Mouse (Mus musculus) cerebellum, adult 2 months (tissue): Measurements from ENCODE around the gene Rcl1. TPM values are rescaled to one million over a fixed set of nuclear protein-coding genes. Genes with fewer than 3 reads are reported as not detected.

ENCODE experiments used
- DNase-seq, 2 experiments: peaks; one replicate each; pipeline ENCODE4 v3.0.0; 2021
- H3K27ac ChIP-seq: fragments of 200-500 bp; 2 replicates; pipeline ENCODE4 v1.5.1; 2012; ENCODE audit warnings: low read length, control low read depth, inconsistent platforms; ENCODE audit not compliant: insufficient read depth
- H3K27me3 ChIP-seq: fragments of 200-500 bp; 2 replicates; pipeline ENCODE4 v1.6.1; 2012; ENCODE audit warnings: inconsistent platforms, mild to moderate bottlenecking, low read length, moderate library complexity; ENCODE audit not compliant: control insufficient read depth, insufficient read depth
- H3K4me1 ChIP-seq: fragments of 200-500 bp; 2 replicates; pipeline ENCODE4 v1.6.1; 2011; ENCODE audit warnings: low read length; ENCODE audit not compliant: control insufficient read depth, insufficient read depth
- H3K4me3 ChIP-seq: fragments of 200-500 bp; replicated peaks from 2 replicates; pipeline ENCODE3; 2011; ENCODE audit warnings: mild to moderate bottlenecking, low read depth, low read length, control low read depth; ENCODE audit not compliant: insufficient read depth
- CTCF ChIP-seq: fragments of 200-500 bp; IDR thresholded peaks from 2 replicates; pipeline ENCODE4 v1.5.1; 2011; ENCODE audit warnings: low read depth, mild to moderate bottlenecking, control low read depth, low read length, moderate library complexity, borderline replicate concordance; ENCODE audit not compliant: insufficient read depth
- POLR2A ChIP-seq: fragments of 200-500 bp; IDR thresholded peaks from 2 replicates; pipeline ENCODE4 v1.6.1; 2011; ENCODE audit warnings: low read length, control low read depth, borderline replicate concordance; ENCODE audit not compliant: insufficient read depth
- WGBS: fragments of 180-500 bp; shearing (Covaris S2); methylation state at CpG from one replicate; pipeline ENCODE4 v1.1.7; 2018; 5-methylcytosine and 5-hydroxymethylcytosine counted together
- polyA plus RNA-seq: library from polyadenylated mRNA; depleted of rRNA; stranded (reverse); fragments of >200 nt; gene quantifications from 2 replicates; pipeline ENCODE4 v1.2.3, GENCODE M21; 2012

Rcl1 gene
- polyA plus RNA-seq, 1 experiment, result 19.6 TPM

- TF ChIP-seq POLR2A (no peak), CTCF (no peak)
- no peaks in the 10 kb centered on the region for H3K27me3 ChIP-seq
- WGBS, result 96% methylated on average over 16 of the region's 16 CpGs
These were observed 39.8 kb downstream of the Rcl1 start for GRCm38 (mm10) chr19:29140933-29141332.

GRCm38 (mm10) chr19:29142307-29142706 is 41.1 kb downstream of the Rcl1 start:
- 87% methylated on average over 6 of the region's 6 CpGs for WGBS
- H3K4me3 ChIP-seq, result no peak overlapping the region
- H3K4me1 ChIP-seq, result no peaks in the 10 kb centered on the region
- TF ChIP-seq POLR2A, result no peak
- no peak for TF ChIP-seq CTCF
- H3K27ac ChIP-seq, result no peak overlapping the region
- DNase-seq, result no peak
- H3K27me3 ChIP-seq, result no peaks in the 10 kb centered on the region

More at GRCm38 (mm10) chr19:29140933-29141332, 39.8 kb downstream of the Rcl1 start:
- no peak overlapping the region for H3K27ac ChIP-seq
- H3K4me3 ChIP-seq, result no peak overlapping the region
- no peak for DNase-seq
- H3K4me1 ChIP-seq, result no peaks in the 10 kb centered on the region

GRCm38 (mm10) chr19:29145421-29145820 is 44.2 kb downstream of the Rcl1 start:
- Histone ChIP-seq H3K4me1 (no peaks in the 10 kb centered on the region), H3K4me3 (no peak overlapping the region), H3K27me3 (no peaks in the 10 kb centered on the region), H3K27ac (no peak overlapping the region)
- WGBS, result 77% methylated on average over 6 of the region's 6 CpGs
- no peak for TF ChIP-seq CTCF
- DNase-seq, result no peak

GRCm38 (mm10) chr19:29146820-29147219 is 45.6 kb downstream of the Rcl1 start:
- no peak for DNase-seq
- no peaks in the 10 kb centered on the region for H3K27me3 ChIP-seq
- 78% methylated on average over 9 of the region's 9 CpGs for WGBS
- no peak overlapping the region for H3K27ac ChIP-seq
- no peak overlapping the region for H3K4me3 ChIP-seq
- TF ChIP-seq POLR2A, result no peak
- no peak for TF ChIP-seq CTCF
- no peaks in the 10 kb centered on the region for H3K4me1 ChIP-seq

GRCm38 (mm10) chr19:29149583-29149982 is 48.4 kb downstream of the Rcl1 start:
- Histone ChIP-seq H3K27ac (no peak overlapping the region), H3K4me1 (no peaks in the 10 kb centered on the region), H3K4me3 (no peak overlapping the region), H3K27me3 (no peaks in the 10 kb centered on the region)
- 79% methylated on average over 6 of the region's 6 CpGs for WGBS
- no peak for TF ChIP-seq POLR2A
- no peak for TF ChIP-seq CTCF
- no peak for DNase-seq

GRCm38 (mm10) chr19:29150038-29150437 is 48.9 kb downstream of the Rcl1 start:
- TF ChIP-seq CTCF (no peak), POLR2A (no peak)
- H3K27ac ChIP-seq, result no peak overlapping the region
- no peak overlapping the region for H3K4me3 ChIP-seq
- 88% methylated on average over 6 of the region's 6 CpGs for WGBS
- DNase-seq, result no peak
- no peaks in the 10 kb centered on the region for H3K27me3 ChIP-seq
- no peaks in the 10 kb centered on the region for H3K4me1 ChIP-seq

GRCm38 (mm10) chr19:29151443-29151842 is 50.3 kb downstream of the Rcl1 start:
- TF ChIP-seq POLR2A (no peak), CTCF (no peak)
- no peak for DNase-seq
- no peaks in the 10 kb centered on the region for H3K4me1 ChIP-seq
- H3K27ac ChIP-seq, result no peak overlapping the region
- H3K27me3 ChIP-seq, result no peaks in the 10 kb centered on the region
- 76% methylated on average over 2 of the region's 2 CpGs for WGBS
- H3K4me3 ChIP-seq, result no peak overlapping the region

- no peak for DNase-seq
- TF ChIP-seq POLR2A (no peak), CTCF (no peak)
- 85% methylated on average over 3 of the region's 3 CpGs for WGBS
- Histone ChIP-seq H3K4me1 (no peaks in the 10 kb centered on the region), H3K4me3 (no peak overlapping the region), H3K27ac (no peak overlapping the region), H3K27me3 (no peaks in the 10 kb centered on the region)
These were observed 54.4 kb downstream of the Rcl1 start for GRCm38 (mm10) chr19:29155552-29155951.
